Mouse (Mus musculus): ENCODE results near the gene Slc2a8. TPM values are rescaled to one million over a fixed set of nuclear protein-coding genes. Genes with fewer than 3 reads are reported as not detected.
"Not testable (repeated sequence)": the region's sequence is repeated elsewhere in the genome, so short reads cannot be mapped to it uniquely, and the experiment has no call there.

Slc2a8 gene
- 11.2 TPM in 2 replicates for polyA plus RNA-seq (2014; fragmentation: Nextera tagmentation; extraction: Ambion mirVana)

DNA sequence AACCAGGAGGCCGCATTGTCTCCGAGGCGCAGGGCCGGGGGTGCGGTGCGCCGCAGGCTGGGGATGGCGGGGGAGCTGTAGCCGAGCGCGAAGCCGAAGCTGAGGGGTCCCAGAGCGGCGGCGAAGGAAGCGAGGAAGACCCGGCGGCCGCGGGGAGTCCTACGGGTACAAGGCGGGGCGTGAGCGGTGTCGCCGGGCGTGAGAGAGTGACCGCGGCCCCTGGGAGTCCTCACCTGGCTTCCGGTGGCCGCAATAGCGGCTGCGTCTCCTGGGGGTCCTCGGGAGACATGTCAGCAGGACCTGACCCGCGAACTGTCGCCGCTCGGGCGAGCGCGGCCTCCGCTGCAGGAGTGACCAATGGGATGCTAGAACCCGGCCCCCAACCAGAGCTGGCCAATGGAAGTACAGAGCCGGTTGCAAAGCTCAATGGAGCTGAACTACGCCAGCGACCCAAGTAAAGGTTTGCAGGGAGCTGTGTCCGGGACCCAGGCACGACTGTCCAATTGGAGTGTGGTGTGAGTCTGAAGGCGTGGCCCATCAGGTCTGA, at the start of gene Slc2a8:
TSS of gene Slc2a8 (minus strand) at position 359 of the 547 bp plus-strand sequence.
- WGBS, result under 1% methylated on average over 50 of the region's 50 CpGs
- H3K9ac ChIP-seq (ENCODE audit: low read length), result peak within 1 kb of the TSS; percentile 86

DNA sequence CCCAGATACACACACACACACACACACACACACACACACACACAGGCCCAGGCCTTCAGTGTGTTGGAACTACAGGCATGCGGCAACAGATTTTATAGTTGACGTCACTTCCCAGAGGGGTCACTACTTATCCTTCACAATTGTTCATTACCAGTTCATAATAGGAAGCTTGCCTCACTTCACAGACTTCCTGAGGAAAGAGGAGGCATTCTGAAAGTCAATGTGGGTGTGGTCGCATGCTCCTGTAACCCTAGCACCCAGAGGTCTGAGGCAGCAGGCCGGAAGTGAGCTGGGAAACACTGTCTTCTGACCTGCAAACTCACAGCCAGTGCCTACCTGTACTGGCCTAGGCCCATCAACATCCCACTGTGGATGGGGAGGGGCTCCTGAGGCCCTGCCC, 43.2 kb upstream of the Slc2a8 start:
- H3K27me3 ChIP-seq (replicated peaks; ENCODE audit: control insufficient read depth, insufficient read depth, low read length), result no peaks in the 10 kb centered on the region
- H3K4me3 ChIP-seq (ENCODE audit: low read depth, low read length), result no peak overlapping the region
- 82% methylated on average over 4 of the region's 4 CpGs for WGBS
- ATAC-seq, result no peak
- no peak overlapping the region for H3K9ac ChIP-seq (ENCODE audit: low read length)
- no peaks in the 10 kb centered on the region for H3K4me1 ChIP-seq (ENCODE audit: control insufficient read depth, insufficient read depth, low read length)
- H3K4me2 ChIP-seq (ENCODE audit: low read length), result no peak overlapping the region
- no peaks in the 10 kb centered on the region for H3K9me3 ChIP-seq (replicated peaks; ENCODE audit: control insufficient read depth, low read length)
- no peak overlapping the region for H3K27ac ChIP-seq (ENCODE audit: low read depth, low read length)
- DNase-seq (ENCODE audit: low spot score), result no peak
- no peaks in the 10 kb centered on the region for H3K36me3 ChIP-seq (ENCODE audit: control insufficient read depth, insufficient read depth, low read length)

More for the DNA sequence above, at the start of gene Slc2a8:
- no peaks in the 10 kb centered on the region for H3K27me3 ChIP-seq (replicated peaks; ENCODE audit: control insufficient read depth, insufficient read depth, low read length)
- peaks cover 4% of the 10 kb centered on the region; the same call in 1 of the 2 replicates for H3K4me1 ChIP-seq (ENCODE audit: control insufficient read depth, insufficient read depth, low read length)
- H3K36me3 ChIP-seq (ENCODE audit: control insufficient read depth, insufficient read depth, low read length), result 0 out of 2 replicates have a peak, but pooled peaks cover 3% of the 10 kb centered on the region
- peak; percentile 98 for ATAC-seq
- peak; percentile 96 for DNase-seq (ENCODE audit: low spot score)
- peak within 1 kb of the TSS; percentile 33; the same call in 1 of the 2 replicates for H3K27ac ChIP-seq (ENCODE audit: low read depth, low read length)
- H3K4me2 ChIP-seq (ENCODE audit: low read length), result peak within 1 kb of the TSS; percentile 99
- peak within 1 kb of the TSS; percentile 68 for H3K4me3 ChIP-seq (ENCODE audit: low read depth, low read length)
- no peaks in the 10 kb centered on the region for H3K9me3 ChIP-seq (replicated peaks; ENCODE audit: control insufficient read depth, low read length)

DNA sequence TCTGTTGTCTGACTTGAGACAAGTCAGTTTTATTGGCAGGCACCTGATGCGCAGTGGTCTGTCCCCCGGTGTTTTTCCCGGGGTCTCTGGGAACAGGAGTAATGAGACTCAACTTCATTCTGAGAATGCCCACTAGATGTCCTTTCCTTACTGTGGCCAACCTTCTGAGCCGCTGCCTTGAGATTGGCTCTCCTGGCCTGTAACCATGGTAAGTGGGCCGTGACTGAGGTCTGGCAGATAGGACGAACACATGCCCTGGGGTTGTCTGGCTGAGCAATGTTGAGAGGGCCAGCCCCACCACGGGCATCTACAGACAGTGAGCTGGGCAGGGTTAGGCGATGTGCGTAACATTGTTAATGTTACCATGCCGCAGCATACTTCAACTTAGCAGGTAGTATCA, 42.7 kb upstream of the Slc2a8 start:
- Histone ChIP-seq H3K27ac (ENCODE audit: low read depth, low read length) (no peak overlapping the region), H3K9ac (ENCODE audit: low read length) (no peak overlapping the region), H3K36me3 (ENCODE audit: control insufficient read depth, insufficient read depth, low read length) (no peaks in the 10 kb centered on the region), H3K4me2 (ENCODE audit: low read length) (no peak overlapping the region), H3K4me3 (ENCODE audit: low read depth, low read length) (no peak overlapping the region), H3K27me3 (replicated peaks; ENCODE audit: control insufficient read depth, insufficient read depth, low read length) (no peaks in the 10 kb centered on the region), H3K9me3 (replicated peaks; ENCODE audit: control insufficient read depth, low read length) (no peaks in the 10 kb centered on the region), H3K4me1 (ENCODE audit: control insufficient read depth, insufficient read depth, low read length) (no peaks in the 10 kb centered on the region)
- WGBS, result 74% methylated on average over 10 of the region's 10 CpGs
- peak; percentile 22 for DNase-seq (ENCODE audit: low spot score)
- ATAC-seq, result no peak

DNA sequence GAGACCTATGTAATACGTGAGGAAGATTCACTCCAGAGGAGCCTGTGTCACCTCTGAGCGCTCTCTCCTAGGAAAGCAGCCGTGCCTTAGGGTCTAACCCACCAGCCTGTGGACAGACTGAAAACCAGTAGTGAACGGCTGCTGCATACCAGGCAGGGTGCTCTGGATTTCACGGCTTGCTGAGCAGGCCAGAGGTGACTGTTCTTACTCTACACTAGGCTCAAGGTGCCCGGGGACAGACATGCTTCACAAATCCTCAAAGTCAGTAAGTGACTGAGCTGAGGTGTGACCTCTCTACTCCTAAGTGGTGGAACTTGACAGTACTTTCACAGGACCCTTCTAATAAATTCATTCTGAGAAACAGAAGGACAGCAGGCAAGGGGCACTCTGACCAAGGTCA, 41.0 kb upstream of the Slc2a8 start:
- H3K9ac ChIP-seq (ENCODE audit: low read length), result no peak overlapping the region
- no peaks in the 10 kb centered on the region for H3K4me1 ChIP-seq (ENCODE audit: control insufficient read depth, insufficient read depth, low read length)
- H3K36me3 ChIP-seq (ENCODE audit: control insufficient read depth, insufficient read depth, low read length), result no peaks in the 10 kb centered on the region
- WGBS, result 81% methylated on average over 6 of the region's 6 CpGs
- no peak overlapping the region for H3K27ac ChIP-seq (ENCODE audit: low read depth, low read length)
- DNase-seq (ENCODE audit: low spot score) (no peak), ATAC-seq (no peak)
- no peak overlapping the region for H3K4me2 ChIP-seq (ENCODE audit: low read length)
- no peaks in the 10 kb centered on the region for H3K27me3 ChIP-seq (replicated peaks; ENCODE audit: control insufficient read depth, insufficient read depth, low read length)
- no peaks in the 10 kb centered on the region for H3K9me3 ChIP-seq (replicated peaks; ENCODE audit: control insufficient read depth, low read length)
- H3K4me3 ChIP-seq (ENCODE audit: low read depth, low read length), result no peak overlapping the region

DNA sequence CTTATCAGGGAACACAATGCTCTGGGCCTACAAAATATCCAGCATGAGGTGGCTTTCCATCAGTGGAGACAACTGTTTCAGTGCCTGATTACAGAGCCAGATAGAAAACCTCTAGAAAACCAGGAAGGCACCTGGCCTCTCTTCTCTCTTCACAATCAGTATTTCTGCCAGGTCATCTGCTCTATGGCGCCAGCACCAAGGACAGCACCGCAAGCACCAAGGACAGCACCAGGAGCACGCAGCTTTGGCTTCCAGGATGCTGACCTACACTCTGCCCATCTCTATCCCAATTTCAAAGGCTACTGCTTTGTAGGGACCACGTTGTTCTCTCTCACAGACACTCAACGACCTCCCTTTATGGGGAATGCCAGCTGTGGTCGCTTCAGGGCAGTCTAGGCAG, 36.1 kb upstream of the Slc2a8 start:
- Histone ChIP-seq H3K27ac (ENCODE audit: low read depth, low read length) (no peak overlapping the region), H3K4me2 (ENCODE audit: low read length) (no peak overlapping the region), H3K36me3 (ENCODE audit: control insufficient read depth, insufficient read depth, low read length) (no peaks in the 10 kb centered on the region), H3K9me3 (replicated peaks; ENCODE audit: control insufficient read depth, low read length) (no peaks in the 10 kb centered on the region), H3K4me3 (ENCODE audit: low read depth, low read length) (no peak overlapping the region), H3K27me3 (replicated peaks; ENCODE audit: control insufficient read depth, insufficient read depth, low read length) (no peaks in the 10 kb centered on the region), H3K4me1 (ENCODE audit: control insufficient read depth, insufficient read depth, low read length) (no peaks in the 10 kb centered on the region; the same call in 1 of the 2 replicates), H3K9ac (ENCODE audit: low read length) (no peak overlapping the region)
- 7% methylated on average over 6 of the region's 6 CpGs for whole genome bisulfite sequencing
- DNase-seq (ENCODE audit: low spot score) (no peak), ATAC-seq (no peak)

DNA sequence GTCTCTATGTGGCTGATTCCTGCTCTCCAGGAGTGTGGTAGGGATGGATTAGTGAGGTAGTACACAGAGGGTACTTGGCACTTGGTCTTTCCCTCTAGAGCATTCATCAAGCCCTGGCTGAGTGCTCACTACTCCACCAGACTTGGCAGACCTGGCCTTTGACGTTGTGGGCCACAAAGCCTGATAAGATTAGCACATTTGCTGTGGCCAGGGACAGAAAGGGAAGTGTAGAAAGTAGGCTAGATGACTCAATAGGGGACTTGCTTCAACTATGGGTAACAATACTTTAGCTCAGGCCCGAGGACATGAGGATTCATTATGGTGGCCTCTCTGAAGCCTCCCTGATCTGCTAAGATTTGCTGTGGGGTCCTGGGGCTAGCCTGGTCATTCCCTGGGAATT, 35.3 kb upstream of the Slc2a8 start:
- no peaks in the 10 kb centered on the region for H3K36me3 ChIP-seq (ENCODE audit: control insufficient read depth, insufficient read depth, low read length)
- no peak overlapping the region for H3K9ac ChIP-seq (ENCODE audit: low read length)
- no peak overlapping the region for H3K4me2 ChIP-seq (ENCODE audit: low read length)
- no peaks in the 10 kb centered on the region for H3K27me3 ChIP-seq (replicated peaks; ENCODE audit: control insufficient read depth, insufficient read depth, low read length)
- ATAC-seq, result no peak
- H3K9me3 ChIP-seq (replicated peaks; ENCODE audit: control insufficient read depth, low read length), result no peaks in the 10 kb centered on the region
- H3K4me3 ChIP-seq (ENCODE audit: low read depth, low read length), result no peak overlapping the region
- WGBS, result 72% methylated on average over 2 of the region's 2 CpGs
- DNase-seq (ENCODE audit: low spot score), result no peak
- H3K27ac ChIP-seq (ENCODE audit: low read depth, low read length), result no peak overlapping the region
- no peaks in the 10 kb centered on the region; the same call in 1 of the 2 replicates for H3K4me1 ChIP-seq (ENCODE audit: control insufficient read depth, insufficient read depth, low read length)

DNA sequence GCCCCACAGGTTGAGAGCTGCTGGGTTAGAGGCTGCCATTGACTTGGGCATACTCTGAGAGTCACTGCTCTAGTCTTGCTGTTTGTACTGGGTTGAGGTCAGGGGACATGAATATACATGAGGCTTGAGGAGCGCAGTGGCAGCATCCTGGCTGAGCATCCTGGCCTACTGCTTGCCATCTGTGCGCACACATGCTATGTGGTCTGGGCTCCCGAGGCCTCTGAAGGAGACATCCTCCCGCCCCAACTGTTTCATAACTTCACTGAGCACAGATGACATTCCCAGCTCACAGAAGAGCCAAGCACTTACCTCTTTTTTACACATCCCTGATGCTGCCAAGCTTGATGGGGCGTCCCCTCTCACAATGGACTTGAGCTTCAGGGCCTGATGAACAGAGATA, 33.0 kb upstream of the Slc2a8 start:
- WGBS, result 67% methylated on average over 5 of the region's 5 CpGs
- Histone ChIP-seq H3K9ac (ENCODE audit: low read length) (no peak overlapping the region), H3K4me3 (ENCODE audit: low read depth, low read length) (no peak overlapping the region), H3K36me3 (ENCODE audit: control insufficient read depth, insufficient read depth, low read length) (no peaks in the 10 kb centered on the region), H3K27me3 (replicated peaks; ENCODE audit: control insufficient read depth, insufficient read depth, low read length) (no peaks in the 10 kb centered on the region), H3K9me3 (replicated peaks; ENCODE audit: control insufficient read depth, low read length) (no peaks in the 10 kb centered on the region), H3K27ac (ENCODE audit: low read depth, low read length) (no peak overlapping the region), H3K4me1 (ENCODE audit: control insufficient read depth, insufficient read depth, low read length) (no peaks in the 10 kb centered on the region; the same call in 1 of the 2 replicates), H3K4me2 (ENCODE audit: low read length) (no peak overlapping the region)
- DNase-seq (ENCODE audit: low spot score) (peak; percentile 62), ATAC-seq (peak; percentile 62; the same call in 1 of the 2 replicates)

DNA sequence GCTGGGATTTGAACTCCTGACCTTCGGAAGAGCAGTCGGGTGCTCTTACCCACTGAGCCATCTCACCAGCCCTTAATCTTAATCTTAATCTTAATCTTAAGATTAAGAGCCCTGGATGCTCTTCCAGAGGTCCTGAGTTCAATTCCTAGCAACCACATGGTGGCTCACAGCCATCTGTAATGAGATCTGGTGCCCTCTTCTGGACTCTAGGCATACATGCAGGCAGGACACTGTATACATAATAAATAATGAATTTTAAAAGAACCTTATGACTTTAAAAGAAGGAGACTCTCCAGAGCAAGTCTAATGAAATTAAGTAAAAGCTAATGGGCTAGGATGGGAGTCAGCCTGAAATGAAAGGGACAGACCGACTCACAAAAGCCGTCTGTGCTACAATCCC, 27.2 kb upstream of the Slc2a8 start:
- H3K4me2 ChIP-seq (ENCODE audit: low read length); ATAC-seq; H3K4me1 ChIP-seq (ENCODE audit: control insufficient read depth, insufficient read depth, low read length); H3K9ac ChIP-seq (ENCODE audit: low read length); DNase-seq (ENCODE audit: low spot score); H3K4me3 ChIP-seq (ENCODE audit: low read depth, low read length); H3K36me3 ChIP-seq (ENCODE audit: control insufficient read depth, insufficient read depth, low read length); H3K27ac ChIP-seq (ENCODE audit: low read depth, low read length); H3K27me3 ChIP-seq (replicated peaks; ENCODE audit: control insufficient read depth, insufficient read depth, low read length); H3K9me3 ChIP-seq (replicated peaks; ENCODE audit: control insufficient read depth, low read length): not testable (repeated sequence)
- WGBS, result 80% methylated on average over 4 of the region's 4 CpGs

DNA sequence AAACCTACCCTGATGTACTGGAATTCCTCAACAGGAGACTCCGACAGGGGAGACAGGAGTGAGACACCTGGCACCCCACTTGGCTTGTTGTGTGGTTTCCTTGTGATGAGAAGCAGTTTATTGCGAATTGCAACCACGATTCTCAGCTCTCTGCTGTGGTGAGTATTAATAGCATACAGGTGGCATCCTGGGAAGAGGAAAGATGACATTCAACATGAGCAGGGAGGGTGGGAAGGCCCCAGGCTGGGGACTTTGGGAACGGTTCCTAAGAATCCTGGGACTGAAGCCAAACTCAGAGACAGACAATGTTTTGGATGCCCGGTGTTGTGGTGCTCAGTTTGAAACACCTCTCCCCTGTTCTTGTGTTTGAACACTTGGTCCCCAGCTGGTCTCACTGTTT, 23.2 kb upstream of the Slc2a8 start:
- Histone ChIP-seq H3K4me2 (ENCODE audit: low read length) (no peak overlapping the region), H3K36me3 (ENCODE audit: control insufficient read depth, insufficient read depth, low read length) (peaks cover 6% of the 10 kb centered on the region; the same call in 1 of the 2 replicates), H3K4me1 (ENCODE audit: control insufficient read depth, insufficient read depth, low read length) (no peaks in the 10 kb centered on the region), H3K9ac (ENCODE audit: low read length) (no peak overlapping the region), H3K27ac (ENCODE audit: low read depth, low read length) (no peak overlapping the region), H3K4me3 (ENCODE audit: low read depth, low read length) (no peak overlapping the region), H3K9me3 (replicated peaks; ENCODE audit: control insufficient read depth, low read length) (no peaks in the 10 kb centered on the region), H3K27me3 (replicated peaks; ENCODE audit: control insufficient read depth, insufficient read depth, low read length) (no peaks in the 10 kb centered on the region)
- WGBS, result 63% methylated on average over 5 of the region's 5 CpGs
- peak; percentile 19 for DNase-seq (ENCODE audit: low spot score)
- no peak for ATAC-seq
